Mouse (Mus musculus) embryonic facial prominence, embryonic 14.5 days (tissue): ENCODE measurements around the gene Mtrex. TPM values are rescaled to one million over a fixed set of nuclear protein-coding genes. Genes with fewer than 3 reads are reported as not detected.

Experiments
- ATAC-seq: fragments of 200-750 bp; cut with Nextera tagmentation; 2 replicates; pipeline ENCODE4 v1.8.0; 2017; ENCODE audit warnings: low read depth, moderate number of reproducible peaks, moderate TSS enrichment
- DNase-seq: peaks from one replicate; pipeline ENCODE4 v3.0.0-alpha.2; 2015; ENCODE audit warnings: low spot score
- H3K27ac ChIP-seq: fragments of 300-500 bp; sonication (generic); replicated peaks from 2 replicates; pipeline ENCODE4 v1.5.1; 2014; ENCODE audit warnings: low read depth, mild to moderate bottlenecking, low read length, moderate library complexity
- H3K27me3 ChIP-seq: fragments of 300-500 bp; sonication (generic); replicated peaks from 2 replicates; pipeline ENCODE4 v1.6.1; 2014; ENCODE audit warnings: low read length; ENCODE audit not compliant: control insufficient read depth, insufficient read depth
- H3K36me3 ChIP-seq: fragments of 300-500 bp; sonication (generic); 2 replicates; pipeline ENCODE4 v1.6.1; 2014; ENCODE audit warnings: low read length, mixed read lengths; ENCODE audit not compliant: control insufficient read depth, insufficient read depth
- H3K4me1 ChIP-seq: fragments of 300-500 bp; sonication (generic); 2 replicates; pipeline ENCODE4 v1.6.1; 2014; ENCODE audit warnings: antibody characterized with exemption, low read length; ENCODE audit not compliant: control insufficient read depth, insufficient read depth
- H3K4me2 ChIP-seq: fragments of 300-500 bp; sonication (generic); 2 replicates; pipeline ENCODE4 v1.6.1; 2014; ENCODE audit warnings: low read depth, mild to moderate bottlenecking, low read length, moderate library complexity, mixed read lengths
- H3K4me3 ChIP-seq: fragments of 300-500 bp; sonication (generic); 2 replicates; pipeline ENCODE4 v1.5.1; 2014; ENCODE audit warnings: low read depth, mild to moderate bottlenecking, low read length
- H3K9ac ChIP-seq: fragments of 300-500 bp; sonication (generic); 2 replicates; pipeline ENCODE4 v1.6.1; 2014; ENCODE audit warnings: low read depth, mild to moderate bottlenecking, low read length, moderate library complexity, mixed read lengths
- H3K9me3 ChIP-seq: fragments of 300-500 bp; sonication (generic); 2 replicates; pipeline ENCODE4 v1.6.1; 2016; ENCODE audit warnings: low read length; ENCODE audit not compliant: control insufficient read depth
- WGBS: fragments of 180-500 bp; shearing (Covaris S2); extraction: QIAGEN DNeasy Blood & Tissue Kit; methylation state at CpG from one replicate; pipeline ENCODE4 v1.1.7; 2014; 5-methylcytosine and 5-hydroxymethylcytosine counted together
- polyA plus RNA-seq: library from polyadenylated mRNA; unstranded; fragments of >200 nt; fragmentation: Nextera tagmentation; extraction: Ambion mirVana; gene quantifications from 2 replicates; pipeline ENCODE4 v1.2.1, GENCODE M21; 2014

The Mtrex gene
- polyA plus RNA-seq, 1 experiment from 2014 or later = 56.6 TPM

- 89% methylated on average over 2 of the region's 2 CpGs for WGBS
- H3K27me3 ChIP-seq = no peaks in the 10 kb centered on the region
- peaks cover 5% of the 10 kb centered on the region; the same call in 1 of the 2 replicates for H3K4me1 ChIP-seq
- H3K27ac ChIP-seq = no peak overlapping the region
- H3K36me3 ChIP-seq = no peaks in the 10 kb centered on the region
- DNase-seq (no peak), ATAC-seq (no peak)
- no peak overlapping the region for H3K9ac ChIP-seq
- no peak overlapping the region for H3K4me2 ChIP-seq
- H3K9me3 ChIP-seq = no peaks in the 10 kb centered on the region
- H3K4me3 ChIP-seq = no peak overlapping the region
These were observed 97.6 kb downstream of the Mtrex start for GRCm38 (mm10) chr13:112829619-112830018.

GRCm38 (mm10) chr13:112825479-112825878, 101.7 kb downstream of the Mtrex start:
- no peak for ATAC-seq
- 50% methylated on average over 6 of the region's 6 CpGs for WGBS

GRCm38 (mm10) chr13:112823911-112824648, 103.1 kb downstream of the Mtrex start:
- DNase-seq (peak; percentile 43), ATAC-seq (no peak)
- Histone ChIP-seq H3K27me3 (no peaks in the 10 kb centered on the region), H3K27ac (no peak overlapping the region), H3K4me3 (no peak overlapping the region), H3K36me3 (no peaks in the 10 kb centered on the region), H3K9me3 (no peaks in the 10 kb centered on the region), H3K9ac (no peak overlapping the region), H3K4me2 (no peak overlapping the region), H3K4me1 (no peaks in the 10 kb centered on the region)
- WGBS = 63% methylated on average over 8 of the region's 8 CpGs

More at GRCm38 (mm10) chr13:112825479-112825878, 101.7 kb downstream of the Mtrex start:
- no peak overlapping the region for H3K4me2 ChIP-seq
- no peak overlapping the region for H3K9ac ChIP-seq
- no peak for DNase-seq
- H3K4me1 ChIP-seq = no peaks in the 10 kb centered on the region
- H3K27ac ChIP-seq = no peak overlapping the region
- H3K4me3 ChIP-seq = no peak overlapping the region
- H3K9me3 ChIP-seq = no peaks in the 10 kb centered on the region
- no peaks in the 10 kb centered on the region for H3K27me3 ChIP-seq
- H3K36me3 ChIP-seq = no peaks in the 10 kb centered on the region

DNA sequence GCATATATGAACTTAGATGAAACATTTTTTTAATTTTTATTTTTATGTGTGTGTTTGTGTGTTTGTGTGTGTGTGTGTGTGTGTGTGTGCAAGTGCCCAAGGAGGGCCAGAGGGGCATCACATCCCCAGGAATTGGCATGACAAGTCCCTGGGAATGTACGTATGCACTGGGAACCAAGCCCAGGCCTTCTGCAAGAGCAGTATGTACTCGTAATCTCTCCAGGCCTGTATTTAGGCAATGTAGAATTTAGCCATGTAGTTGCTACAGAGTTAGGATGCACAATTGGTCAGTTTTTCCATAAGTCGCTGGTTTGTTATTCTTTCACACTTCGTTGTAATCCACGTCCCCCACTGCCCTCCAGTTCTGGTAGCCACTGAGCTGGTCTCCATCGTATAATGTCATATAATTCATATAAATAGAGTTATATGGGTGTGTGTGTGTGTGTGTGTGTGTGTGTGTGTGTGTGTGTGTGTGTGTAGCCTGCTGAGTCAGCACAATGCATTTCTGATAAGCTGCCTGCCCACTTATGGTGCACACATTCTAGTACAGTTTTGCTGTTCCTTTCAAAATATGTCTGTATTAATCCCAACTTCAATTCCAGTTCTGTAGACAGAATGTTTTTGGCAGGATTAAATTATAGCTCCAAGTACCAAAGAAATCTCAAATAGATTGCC, 103.8 kb downstream of the Mtrex start:
- Histone ChIP-seq H3K4me1 (no peaks in the 10 kb centered on the region), H3K4me2 (no peak overlapping the region), H3K27me3 (no peaks in the 10 kb centered on the region), H3K27ac (no peak overlapping the region), H3K9ac (no peak overlapping the region), H3K36me3 (no peaks in the 10 kb centered on the region), H3K4me3 (no peak overlapping the region), H3K9me3 (no peaks in the 10 kb centered on the region)
- DNase-seq (no peak), ATAC-seq (no peak)
- 85% methylated on average over 6 of the region's 6 CpGs for WGBS

DNA sequence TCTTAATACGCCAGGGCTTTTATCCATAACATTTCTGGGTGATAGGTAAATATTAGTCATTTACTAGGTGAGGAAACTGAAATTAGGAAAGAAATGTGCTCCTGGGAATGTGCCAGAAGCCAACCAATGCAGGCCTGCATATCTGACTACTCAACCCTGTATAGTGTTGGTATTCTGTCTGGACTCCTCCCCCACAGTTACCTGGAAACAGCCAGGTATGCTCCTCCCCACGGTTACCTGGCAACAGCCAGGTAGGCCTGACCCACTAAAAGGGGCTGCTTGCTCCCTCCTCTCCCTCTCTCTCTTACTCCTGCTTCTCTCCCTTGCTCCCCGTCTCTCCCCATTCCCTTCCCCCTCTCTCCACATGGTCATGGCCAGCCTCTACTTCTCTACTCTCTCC, 104.8 kb downstream of the Mtrex start:
- Histone ChIP-seq H3K36me3 (no peaks in the 10 kb centered on the region), H3K4me2 (no peak overlapping the region), H3K9me3 (no peaks in the 10 kb centered on the region), H3K4me1 (no peaks in the 10 kb centered on the region), H3K4me3 (no peak overlapping the region), H3K27ac (no peak overlapping the region), H3K27me3 (no peaks in the 10 kb centered on the region), H3K9ac (no peak overlapping the region)
- WGBS = 75% methylated on average over 2 of the region's 3 CpGs
- no peak for DNase-seq
- ATAC-seq = no peak

DNA sequence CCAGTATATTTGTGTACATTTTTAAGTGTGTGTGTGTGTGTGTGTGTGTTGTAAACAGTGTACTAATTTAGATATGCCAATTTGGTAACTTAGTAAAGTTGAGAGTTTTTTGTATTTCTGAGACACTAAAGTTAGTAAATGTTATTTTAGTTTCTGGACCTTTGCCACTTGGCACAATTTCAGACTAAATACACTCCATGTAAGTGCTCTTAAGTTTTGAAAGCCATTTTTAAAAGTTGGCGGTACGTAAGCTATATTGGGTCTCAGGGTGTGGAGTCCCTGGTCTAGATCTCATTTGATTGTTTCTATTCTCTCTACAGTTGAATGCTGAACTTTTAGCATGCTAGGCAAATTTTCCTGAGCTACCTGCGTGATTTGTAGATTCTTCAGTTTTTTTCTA, 109.1 kb downstream of the Mtrex start:
- H3K27me3 ChIP-seq = no peaks in the 10 kb centered on the region
- no peak overlapping the region for H3K27ac ChIP-seq
- no peak for ATAC-seq
- no peaks in the 10 kb centered on the region for H3K36me3 ChIP-seq
- no peaks in the 10 kb centered on the region for H3K4me1 ChIP-seq
- H3K4me2 ChIP-seq = no peak overlapping the region
- H3K4me3 ChIP-seq = no peak overlapping the region
- 77% methylated on average over 3 of the region's 3 CpGs for WGBS
- peak; percentile 35 for DNase-seq
- H3K9me3 ChIP-seq = no peaks in the 10 kb centered on the region
- no peak overlapping the region for H3K9ac ChIP-seq

Other genes with a start within 250 kb of the Mtrex start
- gene Plpp1, start 126.6 kb downstream of the Mtrex start, polyA plus RNA-seq = 60.5 and 64.6 TPM in 2 replicates
- 21.3 and 22.2 TPM in 2 replicates for gene Dhx29, start 56 bp upstream of the Mtrex start, polyA plus RNA-seq
- gene Ccno, start 60.4 kb upstream of the Mtrex start, polyA plus RNA-seq = 4.1 and 9.0 TPM in 2 replicates
- gene Mcidas, start 66.4 kb upstream of the Mtrex start, polyA plus RNA-seq = 1.8 and 4.1 TPM in 2 replicates
- 0.46 and 2.0 TPM in 2 replicates for gene Cdc20b, start 107.7 kb upstream of the Mtrex start, polyA plus RNA-seq
- gene Gpx8, start 119.0 kb upstream of the Mtrex start, polyA plus RNA-seq = 210 and 222 TPM in 2 replicates
- 0.46 TPM in 1 of 2 replicates, not detected in the other for gene Gzma, start 173.6 kb upstream of the Mtrex start, polyA plus RNA-seq